Mouse (Mus musculus) thymus, postnatal 10 days (tissue): ENCODE results near the gene Sema4b.

Source experiments
- DNase-seq, 2 experiments: peaks; one replicate each; pipeline ENCODE4 v3.0.0; 2021; ENCODE audit warnings: low spot score in 2 of 2

Gene Sema4b

GRCm38 (mm10) chr7:80268897-80269750, 82.5 kb downstream of the Sema4b start, which contains the start of gene Vps33b:
TSS of gene Vps33b (plus strand) at chr7:80269649.
- DNase-seq: peak; percentile 94 to 96

GRCm38 (mm10) chr7:80269751-80270255, 83.2 kb downstream of the Sema4b start:
- DNase-seq: no peak

GRCm38 (mm10) chr7:80273456-80273855, 86.8 kb downstream of the Sema4b start:
- no peak for DNase-seq
